Mouse (Mus musculus) left cerebral cortex, postnatal 25 days (tissue): ENCODE results near the gene Fdxacb1. TPM values are rescaled to one million over a fixed set of nuclear protein-coding genes. Genes with fewer than 3 reads are reported as not detected.

Experiments used
- DNase-seq, 2 experiments: peaks; one replicate each; pipeline ENCODE4 v3.0.0; 2022; ENCODE audit warnings: low spot score in 2 of 2, mixed read lengths in 1 of 2
- intact Hi-C: fragments of 180-260 bp; cut with DNase I; formaldehyde crosslinking; loops from one replicate; pipeline ENCODE4 v1.15.1; 2025
- total RNA-seq, 2 experiments: library from RNA; stranded (reverse); gene quantifications; 2 replicates each; pipeline ENCODE4 v1.2.3; 2021

Gene Fdxacb1
- total RNA-seq, 2 experiments from 2014 or later: 4.7 to 6.1 TPM

- no peak for DNase-seq
- intact Hi-C loops: no loop called here
Observed at GRCm38 (mm10) chr9:50795266-50795665, 27.2 kb downstream of the Fdxacb1 start.

- no peak for DNase-seq
- intact Hi-C loops: no loop called here
Observed at GRCm38 (mm10) chr9:50796776-50797175, 28.7 kb downstream of the Fdxacb1 start.

DNA sequence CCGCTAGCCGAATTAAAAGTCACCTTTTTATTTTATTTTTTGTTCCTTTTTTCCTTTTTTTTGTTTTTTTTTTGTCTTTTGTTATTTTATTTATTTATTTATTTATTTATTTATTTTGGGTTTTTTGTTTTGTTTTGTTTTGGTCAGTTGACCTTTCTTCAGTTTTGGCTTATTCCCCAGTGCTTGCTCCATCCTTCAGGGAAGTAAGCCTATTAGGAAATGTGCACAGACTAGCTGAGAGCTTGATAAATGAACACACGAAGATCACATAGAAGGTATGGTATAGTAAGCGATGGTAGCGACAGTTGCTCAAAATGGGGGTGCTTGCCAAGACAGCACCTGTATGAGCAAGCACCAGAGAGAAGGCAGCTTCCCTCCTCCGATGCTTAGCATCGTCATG lies 29.6 kb downstream of the Fdxacb1 start:
- no peak for DNase-seq
- intact Hi-C loops: no loop called here

GRCm38 (mm10) chr9:50798368-50798767 lies 30.3 kb downstream of the Fdxacb1 start:
- intact Hi-C loops: no loop called here
- DNase-seq: no peak

DNA sequence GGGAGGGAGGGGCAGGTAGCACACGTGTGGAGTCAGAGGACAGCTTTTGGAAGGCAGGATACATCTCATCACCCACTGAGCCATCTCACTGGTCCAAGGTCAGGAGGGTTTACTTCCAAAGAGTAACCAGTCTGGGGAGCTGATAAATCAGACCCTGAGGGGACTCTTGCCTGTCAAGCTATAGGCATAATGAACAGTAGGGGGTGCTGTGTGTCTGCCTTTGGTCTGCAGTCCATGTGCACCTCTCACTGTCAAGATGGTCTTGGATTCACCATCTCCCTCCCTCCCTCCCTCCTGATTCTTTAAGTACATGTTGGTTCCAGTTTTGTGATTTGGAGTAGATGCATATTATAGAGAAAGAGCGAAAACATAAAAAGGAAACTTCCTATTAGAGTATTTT lies 32.9 kb downstream of the Fdxacb1 start:
- peak; percentile 23 to 64 for DNase-seq
- intact Hi-C loops: loop anchor here (5.0 kb wide), 2 partner anchors 206 to 251 kb away; partner anchors contain the start of gene Sik2

GRCm38 (mm10) chr9:50803055-50803671 lies 35.1 kb downstream of the Fdxacb1 start:
- intact Hi-C loops: loop anchor here (5.0 kb wide), 2 partner anchors 204 to 249 kb away; partner anchors contain the start of gene Sik2

GRCm38 (mm10) chr9:50808471-50808870 lies 40.4 kb downstream of the Fdxacb1 start:
- DNase-seq: no peak
- intact Hi-C loops: no loop called here

More at GRCm38 (mm10) chr9:50803055-50803671, 35.1 kb downstream of the Fdxacb1 start:
- no peak for DNase-seq

- intact Hi-C loops: no loop called here
- no peak for DNase-seq
Observed at GRCm38 (mm10) chr9:50809146-50809545, 41.1 kb downstream of the Fdxacb1 start.

- DNase-seq: no peak
- intact Hi-C loops: no loop called here
Observed at GRCm38 (mm10) chr9:50811187-50811586, 43.2 kb downstream of the Fdxacb1 start.

DNA sequence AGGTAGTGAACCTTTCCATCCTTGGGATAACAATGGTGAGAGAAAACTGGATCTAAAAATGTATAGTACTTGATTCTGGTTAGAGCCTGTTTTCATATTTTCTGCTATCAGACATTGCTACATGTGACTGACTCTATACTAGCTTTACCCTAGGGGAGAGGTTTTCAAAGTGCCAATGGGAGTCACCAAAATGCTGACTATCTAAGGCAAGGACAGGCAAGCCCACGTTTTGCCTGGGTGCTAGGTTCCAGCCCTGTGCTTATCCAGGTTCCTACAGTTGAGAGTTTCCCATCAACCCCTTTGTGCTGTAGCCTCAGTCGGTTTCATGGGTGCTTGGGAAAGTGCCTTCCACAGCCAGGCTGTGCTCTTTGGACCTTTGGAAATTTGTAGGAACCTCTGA lies 43.7 kb downstream of the Fdxacb1 start:
- intact Hi-C loops: no loop called here

DNA sequence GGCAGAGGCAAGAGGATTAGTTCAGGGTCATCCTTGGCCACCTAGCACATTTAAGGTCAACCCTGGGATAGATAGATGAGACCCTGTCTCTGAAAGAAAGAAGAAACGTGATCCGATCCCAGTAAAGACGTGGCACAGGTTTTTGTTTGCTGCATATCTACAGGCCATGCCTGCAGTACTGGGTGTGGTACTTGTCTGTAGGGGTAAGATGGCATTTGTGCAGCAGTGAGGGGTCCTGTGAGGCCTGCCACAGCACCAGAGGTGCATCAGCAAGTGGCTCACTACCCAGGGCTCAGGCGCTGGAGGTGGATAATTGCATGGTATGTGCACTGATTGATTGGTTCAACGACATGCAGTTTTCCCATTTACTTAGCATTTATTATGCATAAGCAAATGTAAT lies 45.8 kb downstream of the Fdxacb1 start:
- no peak for DNase-seq
- intact Hi-C loops: no loop called here

More for the DNA sequence above, 43.7 kb downstream of the Fdxacb1 start:
- DNase-seq: no peak

DNA sequence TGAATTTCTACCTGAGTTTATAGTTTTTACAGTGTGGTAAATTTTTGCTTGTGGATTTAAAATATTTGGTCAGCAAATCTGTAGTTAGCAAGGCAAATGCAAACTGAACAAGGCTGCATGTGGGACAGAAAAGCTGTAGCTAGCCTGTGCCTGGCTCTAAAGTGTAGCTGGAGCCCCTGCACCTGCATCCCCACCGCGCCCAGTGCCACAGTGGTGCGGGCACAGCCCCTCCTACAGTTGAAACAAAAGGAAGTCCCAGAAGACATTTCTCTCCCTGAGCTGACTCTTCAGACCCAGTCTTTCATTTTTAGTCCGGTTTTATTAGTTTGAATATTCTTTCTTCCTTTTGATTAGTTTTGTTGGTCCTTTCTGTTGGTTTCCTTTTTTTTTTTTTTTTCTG lies 47.6 kb downstream of the Fdxacb1 start:
- no peak for DNase-seq
- intact Hi-C loops: no loop called here

GRCm38 (mm10) chr9:50816512-50816911 lies 48.5 kb downstream of the Fdxacb1 start:
- no peak for DNase-seq
- intact Hi-C loops: no loop called here

DNA sequence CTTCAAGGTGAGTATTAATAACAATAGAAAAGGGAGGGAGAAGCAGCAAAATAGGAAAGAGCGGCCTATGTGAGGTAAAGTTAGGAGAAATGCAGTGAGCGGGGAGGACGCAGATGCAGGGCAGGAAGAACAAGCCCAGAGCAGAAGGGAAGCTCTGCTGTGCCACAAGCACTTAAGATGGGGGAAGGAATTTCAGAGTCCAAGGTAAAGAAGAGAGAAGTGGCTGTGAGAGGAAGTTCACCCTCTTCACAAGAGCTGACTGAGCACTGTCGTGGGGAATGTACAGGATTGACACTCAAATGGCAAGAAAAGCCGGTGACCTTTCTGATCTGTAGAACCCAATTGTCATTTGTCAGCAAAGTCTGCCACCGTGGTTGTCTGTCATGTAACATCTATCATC lies 50.0 kb downstream of the Fdxacb1 start:
- DNase-seq: no peak
- intact Hi-C loops: no loop called here

DNA sequence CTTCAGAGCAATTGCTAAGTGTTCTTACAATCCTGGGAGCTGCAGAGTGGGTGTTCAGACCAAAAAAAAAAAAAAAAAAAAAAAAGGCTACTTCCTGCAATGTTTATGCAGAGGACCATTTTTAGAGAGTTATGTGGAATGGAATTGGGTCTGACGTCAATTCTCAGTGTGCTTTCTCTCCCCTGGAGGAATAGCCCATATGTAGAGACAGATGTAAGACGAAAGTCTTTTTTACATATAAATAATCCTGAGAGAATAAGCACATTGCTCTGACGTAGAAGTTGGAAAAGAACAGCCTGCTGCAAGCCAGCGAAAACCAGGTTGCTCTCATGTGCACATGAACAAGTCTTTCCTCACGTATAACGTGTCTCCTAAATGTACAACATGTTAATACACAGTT lies 51.7 kb downstream of the Fdxacb1 start:
- DNase-seq: peak in 1 of 2 experiments; percentile 88
- intact Hi-C loops: no loop called here

DNA sequence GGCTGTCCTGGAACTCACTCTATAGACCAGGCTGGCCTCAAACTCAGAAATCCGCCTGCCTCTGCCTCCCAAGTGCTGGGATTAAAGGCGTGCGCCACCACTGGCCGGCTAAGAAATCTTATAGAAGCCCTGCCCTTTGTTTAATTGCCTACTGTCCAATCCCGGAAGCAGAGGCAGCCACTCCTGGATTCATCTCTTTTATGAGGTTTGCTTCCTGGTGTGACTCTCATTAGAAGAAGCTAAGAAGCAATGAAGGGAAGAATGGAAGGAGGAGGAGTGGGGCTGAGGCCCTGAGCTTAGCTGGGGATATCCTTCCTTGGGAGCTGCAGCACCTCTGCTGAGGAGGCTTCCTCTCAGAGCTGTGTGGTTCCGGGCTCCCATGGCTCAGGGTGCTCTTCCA lies 53.6 kb downstream of the Fdxacb1 start:
- intact Hi-C loops: no loop called here

DNA sequence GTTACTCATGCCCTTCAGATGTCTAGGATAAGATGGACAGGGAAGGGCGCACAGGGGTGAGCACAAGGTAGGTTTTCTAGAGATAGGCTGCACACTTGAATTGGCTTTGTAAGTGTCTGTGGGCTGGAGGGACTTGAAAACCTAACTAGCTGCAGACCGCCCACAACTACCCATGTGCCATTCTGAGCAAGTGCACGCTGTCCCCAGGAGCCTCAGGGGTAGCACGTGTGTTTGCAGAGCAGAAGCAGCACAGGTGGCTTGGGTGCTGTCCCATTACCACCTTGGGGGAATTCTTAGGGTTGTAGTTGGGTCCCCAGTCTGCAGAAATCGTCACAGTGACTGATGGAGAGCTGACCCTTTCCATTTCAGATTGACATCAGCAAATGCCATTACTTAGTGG lies 54.2 kb downstream of the Fdxacb1 start:
- DNase-seq: peak in 1 of 2 experiments; percentile 55
- intact Hi-C loops: no loop called here

More for the DNA sequence above, 53.6 kb downstream of the Fdxacb1 start:
- no peak for DNase-seq

Other genes starting within 250 kb of the Fdxacb1 start
- 10 to 100 TPM; 27.6 to 29.8 TPM for gene Pts, start 239.5 kb upstream of the Fdxacb1 start, total RNA-seq
- 10 to 100 TPM; 27.1 to 29.8 TPM for gene Il18, start 213.4 kb upstream of the Fdxacb1 start, total RNA-seq
- gene Bco2, start 213.1 kb upstream of the Fdxacb1 start, total RNA-seq: 1 to 10 TPM; 3.4 to 3.8 TPM
- gene Tex12, start 206.9 kb upstream of the Fdxacb1 start, total RNA-seq: not detected
- gene Sdhd, start 164.4 kb upstream of the Fdxacb1 start, total RNA-seq: 100 to 1,000 TPM; 111 TPM
- 100 to 1,000 TPM; 247 to 254 TPM for gene Timm8b, start 164.3 kb upstream of the Fdxacb1 start, total RNA-seq
- gene Pih1d2, start 150.9 kb upstream of the Fdxacb1 start, total RNA-seq: 1 to 10 TPM; 3.3 to 4.2 TPM
- gene Nkapd1, start 150.8 kb upstream of the Fdxacb1 start, total RNA-seq: 10 to 100 TPM; 22.5 to 26.5 TPM
- 100 to 1,000 TPM; 115 to 117 TPM for gene Dlat, start 108.5 kb upstream of the Fdxacb1 start, total RNA-seq
- gene Dixdc1, start 28.7 kb upstream of the Fdxacb1 start, total RNA-seq: 10 to 100 TPM; 75.4 to 80.8 TPM
- 1 to 10 TPM; 2.1 to 2.8 TPM for gene 2310030G06Rik, start 21.7 kb upstream of the Fdxacb1 start, total RNA-seq
- gene Cryab, start 16.9 kb upstream of the Fdxacb1 start, total RNA-seq: 100 to 1,000 TPM; 125 to 140 TPM
- 1 to 10 TPM; 1.4 to 1.5 TPM for gene Hspb2, start 15.9 kb upstream of the Fdxacb1 start, total RNA-seq
- 10 to 100 TPM; 25.5 to 26.3 TPM for gene Alg9, start 6.8 kb downstream of the Fdxacb1 start, total RNA-seq
- 10 to 100 TPM; 32.6 to 34.2 TPM for gene 1110032A03Rik, start 7.3 kb downstream of the Fdxacb1 start, total RNA-seq
- 10 to 100 TPM; 17.6 to 19.1 TPM for gene Ppp2r1b, start 77.1 kb downstream of the Fdxacb1 start, total RNA-seq
- 10 to 100 TPM; 51.5 to 56.2 TPM for gene Sik2, start 240.8 kb downstream of the Fdxacb1 start, total RNA-seq